Mouse (Mus musculus) kidney, adult 2 months (tissue): ENCODE results near the gene Brsk1.

Source experiments
- CTCF ChIP-seq: fragments of 200-500 bp; conservative IDR thresholded peaks from 2 replicates; pipeline ENCODE4 v1.5.1; 2011; ENCODE audit warnings: low read depth, mild to moderate bottlenecking, control low read depth, low read length, moderate library complexity, mixed read lengths; ENCODE audit not compliant: insufficient read depth, insufficient read length
- POLR2A ChIP-seq: fragments of 200-500 bp; IDR thresholded peaks from one replicate; pipeline ENCODE4 v1.6.1; 2011; ENCODE audit warnings: low read depth, low read length, control low read depth

DNA sequence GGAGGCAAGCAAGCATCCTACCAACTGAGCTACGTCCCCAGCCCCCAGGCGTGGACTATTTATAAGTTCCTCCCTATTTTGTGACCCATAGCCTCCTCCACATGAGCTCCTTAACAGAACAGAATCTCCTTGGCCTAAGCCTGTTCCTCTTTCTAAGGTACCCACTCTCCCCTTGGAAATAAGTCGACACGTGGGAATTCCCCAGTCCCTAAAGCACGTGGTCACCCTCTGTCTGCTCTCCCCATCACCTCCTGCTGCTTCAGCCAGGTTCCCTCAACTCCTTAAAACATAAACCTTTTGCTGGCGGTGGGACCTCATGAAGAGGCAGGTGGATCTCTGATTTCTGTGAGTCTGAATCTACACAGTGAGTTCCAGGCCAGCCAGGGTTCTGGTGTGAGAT, 26.6 kb downstream of the Brsk1 start:
- TF ChIP-seq CTCF (no peak), POLR2A (no peak)
